Mouse (Mus musculus): ENCODE measurements at regions not wholly inside any gene's neighbourhood (a gene's known extent, or its start where the extent isn't known, plus 50 kb on each side); places are given as distances from the start of the nearest gene placed in this dataset.

GRCm38 (mm10) chr1:128782286-128782685 is 190.2 kb upstream of the Cxcr4 start:
- peak; percentile 49 for DNase-seq (ENCODE audit: low read depth, low spot score)

DNA sequence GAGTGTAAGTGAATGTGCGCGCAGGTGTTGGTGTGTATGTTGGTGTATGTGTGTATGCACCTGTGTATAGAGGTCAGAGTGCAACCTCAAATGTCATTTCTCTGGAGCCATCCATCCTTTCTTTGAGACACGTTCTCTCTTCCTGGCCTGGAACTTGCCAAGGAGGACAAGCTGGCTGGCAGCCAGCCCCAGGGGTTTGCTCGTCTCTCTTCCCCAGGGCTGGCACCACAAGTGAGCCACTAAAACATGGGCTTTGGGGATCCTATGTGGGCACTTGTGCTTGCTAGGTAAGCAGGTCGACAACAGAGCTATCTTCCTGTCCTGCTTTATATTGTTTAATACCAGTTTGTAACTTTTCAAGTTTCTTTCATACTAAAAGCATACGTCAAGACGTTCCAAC is 189.8 kb upstream of the Cxcr4 start:
- peak; percentile 19 for DNase-seq (ENCODE audit: low read depth, low spot score)

DNA sequence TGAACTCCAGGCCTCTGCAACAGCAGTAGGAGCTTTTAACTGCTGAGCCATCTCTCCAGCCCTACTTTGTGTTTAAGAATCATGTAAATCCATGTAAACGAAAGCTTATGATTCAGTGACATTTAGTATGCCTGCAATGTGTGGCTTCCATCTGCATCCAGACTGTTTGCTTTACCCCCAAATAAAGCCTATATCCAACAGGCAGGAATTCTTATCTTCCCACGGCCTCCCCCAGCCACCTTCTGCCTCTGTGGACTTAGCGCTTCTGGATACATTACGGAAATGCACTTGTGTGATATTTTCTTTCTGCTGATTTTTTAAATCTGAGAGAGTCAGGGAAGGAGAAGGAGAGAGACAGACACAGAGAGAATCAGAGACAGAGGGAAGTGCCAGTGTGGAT is 189.2 kb upstream of the Cxcr4 start:
- no peak for DNase-seq (ENCODE audit: low read depth, low spot score)

- no peak for DNase-seq (ENCODE audit: low read depth, low spot score)
Observed at GRCm38 (mm10) chr1:128779586-128780158, 187.6 kb upstream of the Cxcr4 start.

DNA sequence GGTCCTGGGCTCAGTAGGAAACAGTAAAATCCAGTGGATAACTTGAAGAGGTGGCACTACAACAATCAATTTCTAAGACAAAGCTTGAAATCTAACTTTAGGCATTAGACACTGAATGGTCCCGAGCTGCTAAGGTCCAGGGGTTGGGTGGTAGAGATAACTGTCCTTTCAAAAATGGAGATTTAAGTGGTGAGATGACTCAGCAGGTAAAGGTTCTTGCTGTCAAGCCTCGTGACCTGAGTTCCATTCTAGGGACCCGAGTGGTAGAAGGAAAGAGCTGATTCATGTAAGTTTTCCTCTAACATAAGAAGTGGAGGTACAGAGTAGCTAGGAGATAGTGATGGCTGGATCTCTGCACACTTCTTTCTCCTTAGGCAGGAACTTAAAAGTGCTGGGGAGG is 180.3 kb upstream of the Cxcr4 start:
- no peak for DNase-seq (ENCODE audit: low read depth, low spot score)

DNA sequence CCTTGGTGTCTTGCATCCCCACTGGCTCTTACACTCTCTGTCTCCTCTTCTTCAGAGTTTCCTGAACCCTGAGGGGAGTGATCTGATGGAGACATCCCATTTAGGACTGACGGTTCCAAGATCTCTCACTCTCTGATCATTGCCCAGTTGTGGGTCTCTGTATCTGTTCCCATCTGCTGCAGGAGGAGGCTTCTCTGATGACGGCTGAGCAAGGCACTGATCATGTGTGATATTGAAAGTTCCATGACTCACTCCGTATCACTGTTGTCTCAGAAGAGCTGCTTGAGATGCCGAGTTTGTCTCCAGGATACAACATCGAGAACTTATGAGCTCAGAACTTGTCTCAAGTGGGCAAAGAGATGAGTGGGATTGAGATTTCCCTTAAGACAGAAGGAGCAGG is 178.7 kb upstream of the Cxcr4 start:
- DNase-seq (ENCODE audit: low read depth, low spot score), result peak; percentile 57

GRCm38 (mm10) chr1:128767991-128768390 is 175.9 kb upstream of the Cxcr4 start:
- peak; percentile 28 for DNase-seq (ENCODE audit: low read depth, low spot score)

DNA sequence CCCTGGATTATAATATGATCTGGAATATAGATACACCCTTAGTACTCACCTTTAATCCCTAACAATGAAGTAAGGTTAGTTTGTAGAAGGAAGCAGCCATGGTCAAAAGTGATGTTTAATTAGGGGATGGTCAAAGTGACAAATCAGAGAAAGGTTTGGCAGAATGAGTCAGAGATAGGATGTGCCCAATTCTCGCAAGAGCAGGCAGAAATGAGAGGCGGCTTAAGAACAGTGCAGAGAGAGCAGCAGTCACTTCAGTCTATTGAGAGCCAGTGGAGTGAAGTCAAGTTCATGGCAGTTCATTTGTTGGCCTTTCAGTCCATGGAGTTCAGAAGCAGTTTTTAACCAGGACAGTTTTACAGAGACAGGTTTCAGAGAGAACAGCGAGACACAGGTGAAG is 175.3 kb upstream of the Cxcr4 start:
- DNase-seq (ENCODE audit: low read depth, low spot score), result peak; percentile 42

GRCm38 (mm10) chr1:128766894-128767268 is 174.8 kb upstream of the Cxcr4 start:
- DNase-seq (ENCODE audit: low read depth, low spot score), result peak; percentile 84

DNA sequence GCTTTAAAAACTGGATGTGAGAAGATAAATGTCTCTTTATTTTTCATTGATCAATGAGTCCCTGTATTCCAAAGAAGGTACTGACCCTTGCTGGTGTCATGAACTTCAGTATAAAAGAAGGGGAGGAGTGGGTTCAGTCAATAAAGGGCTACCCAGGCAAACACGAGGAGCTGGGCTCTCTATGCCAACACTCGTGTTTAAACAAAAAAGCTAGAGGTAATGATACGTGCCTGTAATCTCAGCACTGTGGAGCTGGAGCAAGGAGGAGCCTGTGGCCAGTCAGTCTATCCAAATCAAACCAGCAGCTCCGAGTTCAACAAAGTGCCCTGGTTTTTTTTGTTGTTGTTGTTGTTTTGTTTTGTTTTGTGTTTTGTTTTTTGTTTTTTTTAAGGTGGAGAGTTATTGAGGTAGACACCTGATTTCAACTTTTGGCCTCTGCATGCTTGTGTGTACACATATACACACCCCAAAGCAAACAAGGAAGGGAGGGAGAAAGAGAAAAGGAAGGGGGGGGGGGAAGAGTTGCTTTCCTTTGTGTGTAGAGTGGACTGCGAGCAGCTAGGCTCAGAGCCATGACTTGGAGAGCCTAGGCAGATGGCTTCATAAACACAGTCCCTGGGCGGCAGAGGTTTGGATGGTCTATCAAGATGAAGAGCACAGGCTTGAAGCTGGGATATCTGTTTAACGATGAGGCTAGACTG is 174.2 kb upstream of the Cxcr4 start:
- no peak for DNase-seq (ENCODE audit: low read depth, low spot score)

DNA sequence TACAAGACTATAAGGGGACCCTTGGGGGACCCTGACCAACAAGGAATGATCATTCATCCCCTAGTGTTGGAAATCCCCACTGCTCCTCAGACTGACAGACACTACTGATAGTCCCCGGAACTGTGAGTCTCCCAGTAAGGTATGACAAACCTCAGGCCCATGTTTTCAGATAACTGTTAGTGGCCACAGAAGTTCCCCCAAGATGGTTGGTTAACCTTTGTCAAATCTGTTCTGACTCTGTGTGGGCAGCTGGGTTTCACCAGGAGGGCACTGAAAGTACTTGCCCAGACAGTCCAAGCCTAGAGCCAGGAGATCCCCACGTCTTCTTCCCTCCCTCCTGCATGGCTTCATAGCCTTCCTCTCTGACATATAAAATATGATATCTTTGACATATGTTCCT is 173.5 kb upstream of the Cxcr4 start:
- peak; percentile 36 for DNase-seq (ENCODE audit: low read depth, low spot score)

- DNase-seq (ENCODE audit: low read depth, low spot score), result no peak
Observed at GRCm38 (mm10) chr1:128765142-128765541, 173.0 kb upstream of the Cxcr4 start.

DNA sequence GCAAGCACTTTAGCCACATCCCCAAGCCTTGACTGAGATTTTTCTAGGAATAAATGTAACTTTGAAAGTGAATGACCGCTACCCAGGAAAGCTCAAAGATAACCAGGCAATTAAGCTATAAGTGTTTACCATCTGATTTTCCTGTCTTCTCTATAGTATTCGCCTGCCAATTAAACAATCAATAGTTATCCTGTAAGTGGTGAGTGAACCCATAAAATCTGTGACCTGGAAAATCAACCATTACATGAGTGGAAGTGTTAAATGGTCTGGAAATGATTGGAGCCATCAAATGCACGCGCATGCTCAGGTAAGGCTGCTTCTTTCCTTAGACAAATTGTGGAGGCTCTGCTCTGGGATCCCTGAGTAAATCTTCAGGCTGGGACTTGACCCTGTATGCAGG is 170.8 kb upstream of the Cxcr4 start:
- no peak for DNase-seq (ENCODE audit: low read depth, low spot score)

DNA sequence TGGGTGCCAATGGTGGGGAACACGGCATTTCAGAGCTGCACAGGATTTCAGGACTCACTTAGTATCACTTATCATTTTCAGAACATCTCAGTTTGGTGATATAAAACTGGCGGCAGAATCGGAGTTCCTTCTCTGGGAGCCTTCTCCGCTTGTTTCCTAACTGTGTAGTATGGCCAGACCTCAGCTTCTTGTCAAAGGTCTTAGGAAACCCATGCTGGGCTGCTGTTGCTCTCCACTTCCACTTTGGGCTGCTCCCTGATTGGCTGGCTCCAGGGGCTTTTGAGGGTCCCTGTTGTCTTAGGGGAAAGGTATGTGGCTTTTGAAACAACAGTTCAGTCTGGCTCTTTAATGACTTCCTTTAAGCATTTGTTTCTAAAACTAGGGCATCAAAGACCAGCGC is 170.0 kb upstream of the Cxcr4 start:
- no peak for DNase-seq (ENCODE audit: low read depth, low spot score)

- no peak for DNase-seq (ENCODE audit: low read depth, low spot score)
Observed at GRCm38 (mm10) chr1:128758802-128759481, 166.8 kb upstream of the Cxcr4 start.

DNA sequence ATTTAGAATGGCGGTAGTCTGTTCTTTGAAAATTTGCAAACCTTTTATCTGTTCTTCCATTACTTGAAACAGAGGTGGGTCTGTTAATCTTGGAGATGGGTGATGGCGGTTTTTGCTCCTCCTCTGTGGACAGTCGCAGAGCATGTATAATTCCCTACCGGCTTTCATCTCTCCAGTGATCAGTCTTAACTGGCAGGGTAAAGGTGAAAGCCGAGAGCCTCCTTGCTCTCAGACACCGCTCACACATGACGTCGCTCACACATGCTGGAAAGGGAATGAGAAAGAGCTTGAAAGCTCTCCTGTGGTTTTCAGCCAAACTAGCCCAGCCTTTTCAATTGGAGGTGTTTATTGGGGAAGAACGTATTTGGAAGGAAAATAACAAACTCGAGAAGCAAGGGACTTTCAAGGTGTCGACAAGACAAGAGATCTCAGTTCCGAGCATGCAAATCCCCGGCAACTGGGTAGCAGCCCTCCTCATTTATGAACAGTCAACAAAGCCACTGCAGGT is 166.3 kb upstream of the Cxcr4 start:
- no peak for DNase-seq (ENCODE audit: low read depth, low spot score)

GRCm38 (mm10) chr1:128753427-128754012 is 161.4 kb upstream of the Cxcr4 start:
- no peak for DNase-seq (ENCODE audit: low read depth, low spot score)

- DNase-seq (ENCODE audit: low read depth, low spot score), result no peak
Observed at GRCm38 (mm10) chr1:128749437-128749994, 157.4 kb upstream of the Cxcr4 start.

GRCm38 (mm10) chr1:128747196-128747790 is 155.2 kb upstream of the Cxcr4 start:
- DNase-seq (ENCODE audit: low read depth, low spot score), result no peak

DNA sequence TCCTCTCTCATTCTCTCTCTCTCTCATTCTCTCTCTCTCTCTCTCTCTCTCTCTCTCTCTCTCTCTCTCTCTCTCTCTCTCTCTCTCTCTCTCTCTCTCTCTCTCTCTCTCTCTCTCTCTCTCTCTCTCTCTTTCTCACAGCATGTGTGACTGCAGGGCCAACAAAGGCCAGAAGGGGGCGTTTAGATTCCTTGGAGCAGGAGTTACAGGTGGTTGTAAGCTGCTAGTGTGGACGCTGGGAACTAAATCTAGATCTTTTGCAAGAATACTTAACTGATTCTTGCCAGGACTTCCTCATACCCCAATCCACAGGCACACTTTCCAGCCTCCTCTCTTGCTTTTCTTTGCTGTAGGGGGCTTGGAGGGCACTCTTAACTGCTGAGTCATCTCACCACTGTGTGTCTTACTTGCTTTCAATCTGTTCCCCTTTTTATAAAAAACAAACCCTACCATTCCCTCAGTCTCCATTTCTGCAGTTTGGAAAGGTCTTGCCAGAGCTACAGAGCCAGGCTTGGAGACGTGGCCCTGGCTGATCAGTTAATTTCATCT is 154.4 kb upstream of the Cxcr4 start:
- no peak for DNase-seq (ENCODE audit: low read depth, low spot score)

GRCm38 (mm10) chr1:128740616-128741015 is 148.5 kb upstream of the Cxcr4 start:
- no peak for DNase-seq (ENCODE audit: low read depth, low spot score)

All from CD4-positive helper T cell, adult 2 months (primary cell).